Mouse (Mus musculus): Measurements from ENCODE around the gene Trim27.

DNA sequence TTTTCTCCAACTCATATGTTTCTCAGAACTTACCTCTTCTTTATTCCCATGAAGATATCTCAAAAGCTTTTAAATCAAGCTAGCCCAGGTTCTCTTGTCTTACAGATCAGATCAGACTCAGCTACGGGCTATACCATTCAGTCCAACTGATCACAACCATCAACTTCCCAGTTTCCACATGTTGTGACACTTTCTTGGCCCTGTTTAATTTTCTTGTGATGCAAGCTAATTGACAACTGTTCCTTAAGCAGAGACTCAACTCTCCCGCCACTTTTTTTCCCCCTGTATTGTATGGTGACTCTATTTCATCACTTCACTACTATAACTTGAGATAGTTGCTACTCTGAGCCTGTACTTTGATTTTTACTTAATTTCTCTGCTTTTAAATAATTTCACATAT is 17.7 kb upstream of the Trim27 start:
- TF ChIP-seq CTCF (IDR thresholded peaks at IDR 0.05; ENCODE audit: control insufficient read depth, insufficient read depth, low read length) (no peak), POLR2A (IDR thresholded peaks at IDR 0.05; ENCODE audit: borderline replicate concordance, control insufficient read depth, low read depth, low read length) (no peak)

Data from bone marrow, adult 2 months (tissue).